In the genomic region with DNA sequence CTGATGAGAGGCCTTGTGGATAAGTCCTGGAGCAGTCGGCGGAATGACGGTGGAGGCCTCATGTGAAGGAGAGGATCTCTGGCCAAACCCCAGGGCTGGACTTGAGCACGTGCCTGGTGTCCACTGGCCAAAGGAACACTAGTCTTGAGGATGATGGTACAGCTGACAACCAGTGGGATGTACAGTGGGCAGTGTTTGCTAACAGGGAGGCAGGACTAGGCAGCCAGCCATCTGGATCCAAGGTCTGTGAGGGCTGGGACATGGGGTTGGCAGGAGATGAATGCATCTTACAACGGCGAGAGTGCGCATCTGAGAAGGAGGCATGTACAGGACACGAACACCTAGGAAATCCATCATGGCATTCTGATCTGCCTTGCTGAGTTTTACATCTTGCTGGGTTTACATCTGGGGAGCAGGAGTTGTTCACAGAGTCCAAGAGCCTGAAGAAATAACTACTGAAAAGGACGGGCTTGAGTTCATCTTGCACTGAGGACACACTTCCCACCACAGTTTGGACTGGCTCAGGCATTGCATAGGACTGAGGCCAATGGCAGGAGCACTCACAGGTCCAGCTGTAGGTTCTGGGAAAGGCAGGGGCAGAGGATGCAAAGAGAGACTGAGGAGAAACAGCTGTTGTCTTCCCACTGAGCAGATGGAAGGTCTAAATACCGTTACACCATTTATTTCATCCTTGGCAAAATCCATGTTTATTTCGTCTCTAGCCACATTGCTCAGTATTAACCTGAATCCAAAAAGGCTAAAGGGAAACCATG, we compare ENCODE assay signal across 12 mouse cellular contexts. TPM values are rescaled to one million over a fixed set of nuclear protein-coding genes. Genes with fewer than 3 reads are reported as not detected.
A peak's percentile ranks its signal among the peaks of the same experiment; 100 is the strongest.
DNase-seq lines count a peak whose midpoint lies in the region; ATAC-seq and TF ChIP-seq lines count a peak whose summit lies in the region.
"Had no signal": no experiment of that assay in that cellular context is flagged by ENCODE, and none has a peak within 500 bp of the region (broad histone marks: within the 10 kb centered on the region; RNA-seq: fewer than 3 reads in every experiment).

No protein-coding gene starts in this region.

- 47% methylated on average over 11 of the region's 11 CpGs for WGBS in lung, embryonic 15.5 days

- peak; percentile 28 for DNase-seq in gastrocnemius, adult 2 months
- no peak for DNase-seq in gastrocnemius, postnatal 14 days
- DNase-seq in ovary, postnatal 36 days (ENCODE audit: low spot score) = peak; percentile 41
- DNase-seq in ovary, postnatal 14 days (ENCODE audit: low spot score) = no peak
- no peak for DNase-seq in layer of hippocampus, adult 2 months (ENCODE audit: low spot score in 2 of 2)
- no peak for DNase-seq in spleen, adult 18-20 months
- DNase-seq: liver, embryonic 13.5 days had no signal

- intact Hi-C loops in gastrocnemius, adult 2 months (cut with DNase I) = no loop called here
- intact Hi-C loops in gastrocnemius, postnatal 14 days (cut with DNase I; ENCODE audit: low total_unique reads) = loop anchor here (5.0 kb wide), 1 partner anchor 144 kb away; no protein-coding TSS in a partner anchor

- H3K9me3 ChIP-seq in lung, embryonic 15.5 days = no peaks in the 10 kb centered on the region
- H3K9me3 ChIP-seq: hindbrain, embryonic 12.5 days; liver, embryonic 13.5 days; midbrain, embryonic 12.5 days had no signal

- peaks cover 21% of the 10 kb centered on the region for H3K4me1 ChIP-seq in lung, embryonic 15.5 days
- H3K4me1 ChIP-seq: hindbrain, embryonic 12.5 days; liver, embryonic 13.5 days; midbrain, embryonic 12.5 days had no signal

- no peaks in the 10 kb centered on the region for H3K36me3 ChIP-seq in lung, embryonic 15.5 days
- H3K36me3 ChIP-seq: hindbrain, embryonic 12.5 days; liver, embryonic 13.5 days; midbrain, embryonic 12.5 days had no signal

- H3K9ac ChIP-seq in lung, embryonic 15.5 days = no peak overlapping the region
- H3K9ac ChIP-seq: hindbrain, embryonic 12.5 days; liver, embryonic 13.5 days; midbrain, embryonic 12.5 days had no signal

- peak; percentile 91 for ATAC-seq in lung, embryonic 15.5 days (ENCODE audit: borderline replicate concordance, extremely low read depth, low FRiP score, low TSS enrichment)
- no peak for ATAC-seq in monocyte, adult 5-6 weeks (replicated peaks; ENCODE audit: insufficient number of reproducible peaks, low FRiP score, low TSS enrichment, poor library complexity, severe bottlenecking)

- H3K4me3 ChIP-seq in gastrocnemius, adult 2 months = no peak overlapping the region
- no peak overlapping the region for H3K4me3 ChIP-seq in lung, embryonic 15.5 days
- no peak overlapping the region for H3K4me3 ChIP-seq in layer of hippocampus, adult 2 months
- H3K4me3 ChIP-seq: hindbrain, embryonic 12.5 days; liver, embryonic 13.5 days; midbrain, embryonic 12.5 days had no signal

- H3K27ac ChIP-seq in gastrocnemius, adult 2 months = no peak overlapping the region
- peak overlapping the region; percentile 70 for H3K27ac ChIP-seq in lung, embryonic 15.5 days
- no peak overlapping the region for H3K27ac ChIP-seq in layer of hippocampus, adult 2 months
- H3K27ac ChIP-seq: hindbrain, embryonic 12.5 days; liver, embryonic 13.5 days; midbrain, embryonic 12.5 days had no signal

- H3K27me3 ChIP-seq in lung, embryonic 15.5 days = no peaks in the 10 kb centered on the region
- H3K27me3 ChIP-seq: hindbrain, embryonic 12.5 days; liver, embryonic 13.5 days; midbrain, embryonic 12.5 days had no signal

- TF ChIP-seq CTCF in gastrocnemius, adult 2 months (IDR thresholded peaks at IDR 0.05) = no peak
- TF ChIP-seq CTCF in layer of hippocampus, adult 2 months (conservative IDR thresholded peaks at IDR 0.05) = no peak

- H3K4me2 ChIP-seq in lung, embryonic 15.5 days = no peak overlapping the region
- H3K4me2 ChIP-seq: hindbrain, embryonic 12.5 days; liver, embryonic 13.5 days; midbrain, embryonic 12.5 days had no signal

RNA-seq across cellular contexts. Expression of gene Pakap, which starts 32.9 kb away (rescaled TPM):
- total RNA-seq in gastrocnemius, adult 2 months (2021) = 1 to 10 TPM; 4.9 to 7.0 TPM
- total RNA-seq in gastrocnemius, postnatal 14 days (2021) = 10 to 100 TPM in 1 of 2 experiments, 1 to 10 TPM in 1; 8.8 to 10.9 TPM
- 43.3 and 47.7 TPM in 2 replicates for polyA plus RNA-seq in lung, embryonic 15.5 days (2015; fragmentation: Nextera tagmentation; extraction: Ambion mirVana)
- 0.29 TPM in 1 of 3 replicates, not detected in the others for total RNA-seq in monocyte, adult 5-6 weeks (2017)
- 10 to 100 TPM; 18.6 to 25.8 TPM for total RNA-seq in layer of hippocampus, adult 2 months (2021)
- total RNA-seq: common myeloid progenitor, adult 5-6 weeks had no signal

Comparison
In these comparisons a context has a peak if more than half of its experiments do, and no peak if none do; other contexts are left out.
1. DNase-seq: peak in gastrocnemius, adult 2 months (single experiment) and ovary, postnatal 36 days (single experiment); none in gastrocnemius, postnatal 14 days (single experiment), ovary, postnatal 14 days (single experiment), layer of hippocampus, adult 2 months (0 of 2) and spleen, adult 18-20 months (0 of 2).